Mouse (Mus musculus): ENCODE data around the gene Ppm1n. TPM values are rescaled to one million over a fixed set of nuclear protein-coding genes. Genes with fewer than 3 reads are reported as not detected.
A peak's percentile ranks its signal among the peaks of the same experiment; 100 is the strongest.

Ppm1n gene
- total and polyA plus RNA-seq, 3 experiments, result not detected

DNA sequence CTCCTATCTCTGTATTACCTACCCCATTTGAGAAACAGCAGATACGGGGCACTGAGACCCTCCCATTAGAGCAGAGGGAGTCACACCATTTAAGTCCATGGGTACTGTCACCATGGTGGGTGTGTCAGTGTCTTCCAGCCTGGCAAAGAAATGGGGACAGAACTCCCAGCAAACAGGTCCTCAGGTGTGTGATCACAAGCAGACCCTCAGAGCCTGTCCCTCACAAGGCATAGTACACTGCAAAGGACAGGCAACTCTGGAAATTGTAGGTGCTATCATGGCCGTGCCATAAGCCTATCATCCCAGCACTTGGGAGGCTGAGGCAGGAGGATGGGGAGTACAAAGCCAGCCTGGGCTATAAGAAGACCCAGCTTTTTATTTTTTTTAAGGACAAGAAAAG is 38.3 kb upstream of the Ppm1n start:
- H3K9me3 ChIP-seq (replicated peaks), result no peaks in the 10 kb centered on the region
- DNase-seq (ENCODE audit: low spot score), result no peak
- TF ChIP-seq GATA2 (IDR thresholded peaks at IDR 0.05; ENCODE audit: borderline replicate concordance, low read depth, low read length), result no peak
- TF ChIP-seq GATA1 (IDR thresholded peaks at IDR 0.05; ENCODE audit: borderline replicate concordance, low read length), result no peak
- no peak for TF ChIP-seq POLR2AphosphoS5 (IDR thresholded peaks at IDR 0.05; ENCODE audit: insufficient replicate concordance, low read depth, low read length)
- peaks cover 39% of the 10 kb centered on the region for H3K4me1 ChIP-seq (ENCODE audit: insufficient read depth, low read depth, low read length)
- H3K36me3 ChIP-seq (replicated peaks), result no peaks in the 10 kb centered on the region
- no peak for ATAC-seq (ENCODE audit: extremely low read depth, insufficient number of reproducible peaks, low FRiP score, poor library complexity, severe bottlenecking)
- H3K27me3 ChIP-seq (ENCODE audit: insufficient read depth, low read length), result peaks cover 70% of the 10 kb centered on the region
- no peak overlapping the region for H3K4me3 ChIP-seq (ENCODE audit: low read depth, low read length)

- no peak for TF ChIP-seq TAL1 (conservative IDR thresholded peaks at IDR 0.05; ENCODE audit: low read depth, low read length)
- no peak for TF ChIP-seq GATA1 (IDR thresholded peaks at IDR 0.05; ENCODE audit: borderline replicate concordance, low read length)
- no peak for TF ChIP-seq CTCF (IDR thresholded peaks at IDR 0.05; ENCODE audit: low read depth, low read length)
- no peak for TF ChIP-seq POLR2AphosphoS5 (IDR thresholded peaks at IDR 0.05; ENCODE audit: insufficient replicate concordance, low read depth, low read length)
- no peak for TF ChIP-seq GATA2 (IDR thresholded peaks at IDR 0.05; ENCODE audit: borderline replicate concordance, low read depth, low read length)
- no peak overlapping the region; the same call in 1 of the 2 replicates for H3K4me3 ChIP-seq (ENCODE audit: low read depth, low read length)
Measured at GRCm38 (mm10) chr7:19316451-19317161, 36.7 kb upstream of the Ppm1n start.

GRCm38 (mm10) chr7:19314033-19314432 is 34.2 kb upstream of the Ppm1n start:
- TF ChIP-seq GATA1 (IDR thresholded peaks at IDR 0.05; ENCODE audit: borderline replicate concordance, low read length), result no peak
- Histone ChIP-seq H3K36me3 (replicated peaks) (no peaks in the 10 kb centered on the region), H3K4me1 (ENCODE audit: insufficient read depth, low read depth, low read length) (peaks cover 38% of the 10 kb centered on the region), H3K9me3 (replicated peaks) (no peaks in the 10 kb centered on the region), H3K27me3 (ENCODE audit: insufficient read depth, low read length) (peaks cover 59% of the 10 kb centered on the region), H3K4me3 (ENCODE audit: low read depth, low read length) (no peak overlapping the region)
- ATAC-seq (ENCODE audit: extremely low read depth, insufficient number of reproducible peaks, low FRiP score, poor library complexity, severe bottlenecking) (no peak), DNase-seq (ENCODE audit: low spot score) (no peak)

More at GRCm38 (mm10) chr7:19316451-19317161, 36.7 kb upstream of the Ppm1n start:
- DNase-seq (ENCODE audit: low spot score) (no peak), ATAC-seq (ENCODE audit: extremely low read depth, insufficient number of reproducible peaks, low FRiP score, poor library complexity, severe bottlenecking) (no peak)
- Histone ChIP-seq H3K4me1 (ENCODE audit: insufficient read depth, low read depth, low read length) (peaks cover 39% of the 10 kb centered on the region), H3K9me3 (replicated peaks) (no peaks in the 10 kb centered on the region), H3K36me3 (replicated peaks) (no peaks in the 10 kb centered on the region), H3K27me3 (ENCODE audit: insufficient read depth, low read length) (peaks cover 70% of the 10 kb centered on the region)

DNA sequence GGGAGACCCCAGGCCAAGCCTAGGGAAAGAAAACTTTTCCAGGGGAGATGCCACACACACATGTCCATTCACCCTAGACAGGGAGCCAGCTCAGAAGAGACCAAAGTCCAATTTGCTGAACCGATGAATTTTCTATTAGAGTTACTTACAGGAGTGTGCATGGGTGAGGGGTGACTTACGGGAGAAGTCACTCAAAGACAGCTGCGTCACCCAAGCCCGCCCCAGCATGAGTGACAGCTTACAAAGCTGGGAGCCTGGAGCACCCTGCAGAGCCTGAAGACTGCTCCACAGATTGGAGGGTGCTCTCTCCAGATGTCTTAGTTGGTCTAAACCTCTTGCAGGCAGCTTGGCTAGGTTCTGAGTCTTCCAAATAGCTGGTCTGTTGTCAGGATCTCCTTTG is 32.1 kb upstream of the Ppm1n start:
- DNase-seq (ENCODE audit: low spot score) (no peak), ATAC-seq (ENCODE audit: extremely low read depth, insufficient number of reproducible peaks, low FRiP score, poor library complexity, severe bottlenecking) (no peak)
- Histone ChIP-seq H3K9me3 (replicated peaks) (no peaks in the 10 kb centered on the region), H3K4me1 (ENCODE audit: insufficient read depth, low read depth, low read length) (peaks cover 45% of the 10 kb centered on the region), H3K36me3 (replicated peaks) (no peaks in the 10 kb centered on the region), H3K4me3 (ENCODE audit: low read depth, low read length) (no peak overlapping the region), H3K27me3 (ENCODE audit: insufficient read depth, low read length) (peaks cover 48% of the 10 kb centered on the region)
- no peak for TF ChIP-seq GATA1 (IDR thresholded peaks at IDR 0.05; ENCODE audit: borderline replicate concordance, low read length)
- TF ChIP-seq POLR2AphosphoS5 (IDR thresholded peaks at IDR 0.05; ENCODE audit: insufficient replicate concordance, low read depth, low read length), result no peak
- no peak for TF ChIP-seq CTCF (IDR thresholded peaks at IDR 0.05; ENCODE audit: low read depth, low read length)
- TF ChIP-seq GATA2 (IDR thresholded peaks at IDR 0.05; ENCODE audit: borderline replicate concordance, low read depth, low read length), result no peak

- peak; percentile 80 for DNase-seq (ENCODE audit: low spot score)
- Histone ChIP-seq H3K4me1 (ENCODE audit: insufficient read depth, low read depth, low read length) (peaks cover 36% of the 10 kb centered on the region), H3K4me3 (ENCODE audit: low read depth, low read length) (peak within 1 kb of the TSS; percentile 73), H3K27me3 (ENCODE audit: insufficient read depth, low read length) (peaks cover 41% of the 10 kb centered on the region), H3K9me3 (replicated peaks) (no peaks in the 10 kb centered on the region), H3K36me3 (replicated peaks) (no peaks in the 10 kb centered on the region)
- no peak for TF ChIP-seq POLR2AphosphoS5 (IDR thresholded peaks at IDR 0.05; ENCODE audit: insufficient replicate concordance, low read depth, low read length)
- TF ChIP-seq GATA1 (IDR thresholded peaks at IDR 0.05; ENCODE audit: borderline replicate concordance, low read length), result no peak
- TF ChIP-seq CTCF (IDR thresholded peaks at IDR 0.05; ENCODE audit: low read depth, low read length), result no peak
- no peak for TF ChIP-seq GATA2 (IDR thresholded peaks at IDR 0.05; ENCODE audit: borderline replicate concordance, low read depth, low read length)
- TF ChIP-seq TAL1 (conservative IDR thresholded peaks at IDR 0.05; ENCODE audit: low read depth, low read length), result no peak
- peak; percentile 50; the same call in 1 of the 2 replicates for ATAC-seq (ENCODE audit: extremely low read depth, insufficient number of reproducible peaks, low FRiP score, poor library complexity, severe bottlenecking)
Measured at GRCm38 (mm10) chr7:19309884-19310641, 30.2 kb upstream of the Ppm1n start, which contains the start of gene Fosb. TSS of gene Fosb (minus strand) at chr7:19310051.

- H3K9me3 ChIP-seq (replicated peaks), result no peaks in the 10 kb centered on the region
- H3K27me3 ChIP-seq (ENCODE audit: insufficient read depth, low read length), result peaks cover 42% of the 10 kb centered on the region
- H3K4me3 ChIP-seq (ENCODE audit: low read depth, low read length), result peak overlapping the region; percentile 73
- no peaks in the 10 kb centered on the region for H3K36me3 ChIP-seq (replicated peaks)
- no peak for ATAC-seq (ENCODE audit: extremely low read depth, insufficient number of reproducible peaks, low FRiP score, poor library complexity, severe bottlenecking)
- DNase-seq (ENCODE audit: low spot score), result no peak
- no peak for TF ChIP-seq POLR2AphosphoS5 (IDR thresholded peaks at IDR 0.05; ENCODE audit: insufficient replicate concordance, low read depth, low read length)
- H3K4me1 ChIP-seq (ENCODE audit: insufficient read depth, low read depth, low read length), result peaks cover 40% of the 10 kb centered on the region
Measured at GRCm38 (mm10) chr7:19309278-19309883, 29.5 kb upstream of the Ppm1n start.
